Mouse (Mus musculus): ENCODE results near the gene St5. TPM values are rescaled to one million over a fixed set of nuclear protein-coding genes. Genes with fewer than 3 reads are reported as not detected.

The St5 gene
- polyA plus RNA-seq, 1 experiment from 2014 or later = 66.9 TPM

DNA sequence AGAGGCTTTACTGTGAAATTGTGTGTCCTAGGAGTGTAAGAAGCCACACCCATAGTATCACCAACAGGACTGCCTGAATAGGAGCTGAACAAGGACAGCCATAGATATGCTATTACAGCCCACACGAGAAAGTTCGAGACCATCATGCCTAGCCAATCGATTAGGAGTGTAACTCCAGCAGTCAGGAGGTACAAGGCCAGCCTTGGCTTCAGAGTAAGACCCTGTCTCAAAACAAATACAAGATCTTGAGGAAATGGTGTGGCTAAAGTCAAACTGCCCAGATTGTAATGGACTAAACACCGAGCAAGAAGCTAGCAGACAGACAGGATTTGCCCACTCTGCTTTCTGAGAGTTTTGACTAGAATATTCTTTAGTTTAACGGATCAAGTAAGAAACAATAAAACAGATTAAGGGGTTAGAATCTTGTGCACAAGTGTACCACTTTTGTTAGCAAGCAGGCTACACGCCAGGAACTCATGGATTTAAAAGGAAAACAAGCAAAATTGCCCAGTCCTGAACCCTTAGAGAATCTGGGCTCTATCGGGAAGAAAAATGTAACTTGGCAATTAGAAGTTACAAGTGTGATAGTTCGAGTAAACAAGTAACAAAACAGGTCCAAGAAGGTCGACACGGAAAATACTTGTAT is 185.2 kb downstream of the St5 start:
- peaks cover 22% of the 10 kb centered on the region for H3K4me1 ChIP-seq (ENCODE audit: control insufficient read depth, insufficient read depth, low read length)
- H3K4me2 ChIP-seq (ENCODE audit: low read depth, low read length) = peak overlapping the region; percentile 67
- peak overlapping the region; percentile 97 for H3K27ac ChIP-seq (ENCODE audit: low read length)
- peak; percentile 18 for ATAC-seq
- no peaks in the 10 kb centered on the region for H3K9me3 ChIP-seq (ENCODE audit: control insufficient read depth, low read length)
- H3K36me3 ChIP-seq (ENCODE audit: control insufficient read depth, insufficient read depth, low read length) = peaks cover 8% of the 10 kb centered on the region
- H3K4me3 ChIP-seq (ENCODE audit: low read length) = peak overlapping the region; percentile 96
- H3K9ac ChIP-seq (ENCODE audit: low read depth, low read length) = peak overlapping the region; percentile 69
- H3K27me3 ChIP-seq (replicated peaks; ENCODE audit: control insufficient read depth, insufficient read depth, low read length) = no peaks in the 10 kb centered on the region
- WGBS = 11% methylated on average over 10 of the region's 10 CpGs

GRCm38 (mm10) chr7:109516500-109516899 is 186.9 kb downstream of the St5 start:
- Histone ChIP-seq H3K9ac (ENCODE audit: low read depth, low read length) (no peak overlapping the region), H3K36me3 (ENCODE audit: control insufficient read depth, insufficient read depth, low read length) (peaks cover 3% of the 10 kb centered on the region; the same call in 1 of the 2 replicates), H3K27me3 (replicated peaks; ENCODE audit: control insufficient read depth, insufficient read depth, low read length) (no peaks in the 10 kb centered on the region), H3K9me3 (ENCODE audit: control insufficient read depth, low read length) (no peaks in the 10 kb centered on the region), H3K4me3 (ENCODE audit: low read length) (no peak overlapping the region), H3K4me2 (ENCODE audit: low read depth, low read length) (no peak overlapping the region), H3K27ac (ENCODE audit: low read length) (no peak overlapping the region), H3K4me1 (ENCODE audit: control insufficient read depth, insufficient read depth, low read length) (peaks cover 19% of the 10 kb centered on the region)
- WGBS = 82% methylated on average over 3 of the region's 3 CpGs
- ATAC-seq = no peak

- 86% methylated on average over 3 of the region's 3 CpGs for WGBS
- Histone ChIP-seq H3K27me3 (replicated peaks; ENCODE audit: control insufficient read depth, insufficient read depth, low read length) (no peaks in the 10 kb centered on the region), H3K36me3 (ENCODE audit: control insufficient read depth, insufficient read depth, low read length) (no peaks in the 10 kb centered on the region)
These were observed 191.6 kb downstream of the St5 start for GRCm38 (mm10) chr7:109511838-109512237.

DNA sequence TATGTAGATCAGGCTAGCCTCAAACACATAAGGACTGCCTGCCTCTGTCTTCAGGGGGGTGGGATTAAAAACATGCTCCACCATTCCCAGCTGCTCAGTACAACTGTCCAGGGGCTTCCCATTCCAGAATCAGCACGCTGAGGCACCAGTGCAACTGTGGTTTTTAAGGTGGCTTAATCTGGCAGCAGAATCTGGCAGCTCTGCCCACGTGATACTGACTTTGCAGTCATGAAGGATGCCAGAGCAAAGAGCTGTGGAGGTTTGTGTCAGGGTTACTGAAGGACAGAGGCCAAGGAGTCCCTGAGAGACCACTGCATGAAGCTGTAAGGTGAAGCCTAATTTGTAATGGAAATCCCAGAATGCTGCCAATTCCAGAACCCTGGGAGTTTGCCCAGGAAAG is 192.6 kb downstream of the St5 start:
- H3K9me3 ChIP-seq (ENCODE audit: control insufficient read depth, low read length) = no peaks in the 10 kb centered on the region
- no peak for ATAC-seq
- no peak overlapping the region for H3K4me3 ChIP-seq (ENCODE audit: low read length)
- H3K27ac ChIP-seq (ENCODE audit: low read length) = no peak overlapping the region
- no peak overlapping the region for H3K9ac ChIP-seq (ENCODE audit: low read depth, low read length)
- H3K36me3 ChIP-seq (ENCODE audit: control insufficient read depth, insufficient read depth, low read length) = no peaks in the 10 kb centered on the region
- H3K27me3 ChIP-seq (replicated peaks; ENCODE audit: control insufficient read depth, insufficient read depth, low read length) = no peaks in the 10 kb centered on the region
- 72% methylated on average over 2 of the region's 2 CpGs for WGBS
- H3K4me2 ChIP-seq (ENCODE audit: low read depth, low read length) = no peak overlapping the region
- peaks cover 3% of the 10 kb centered on the region for H3K4me1 ChIP-seq (ENCODE audit: control insufficient read depth, insufficient read depth, low read length)

More at GRCm38 (mm10) chr7:109511838-109512237, 191.6 kb downstream of the St5 start:
- H3K9me3 ChIP-seq (ENCODE audit: control insufficient read depth, low read length) = no peaks in the 10 kb centered on the region
- no peak overlapping the region for H3K4me3 ChIP-seq (ENCODE audit: low read length)
- H3K4me2 ChIP-seq (ENCODE audit: low read depth, low read length) = no peak overlapping the region
- H3K4me1 ChIP-seq (ENCODE audit: control insufficient read depth, insufficient read depth, low read length) = peaks cover 3% of the 10 kb centered on the region
- no peak overlapping the region for H3K27ac ChIP-seq (ENCODE audit: low read length)
- H3K9ac ChIP-seq (ENCODE audit: low read depth, low read length) = no peak overlapping the region
- ATAC-seq = no peak

GRCm38 (mm10) chr7:109508034-109508433 is 195.4 kb downstream of the St5 start, which contains the start of gene Trim66:
Gene Trim66 (minus strand): TSS chr7:109508134.
- Histone ChIP-seq H3K9me3 (ENCODE audit: control insufficient read depth, low read length) (no peaks in the 10 kb centered on the region), H3K27ac (ENCODE audit: low read length) (no peak within 1 kb of the TSS), H3K4me1 (ENCODE audit: control insufficient read depth, insufficient read depth, low read length) (peaks cover 3% of the 10 kb centered on the region), H3K27me3 (replicated peaks; ENCODE audit: control insufficient read depth, insufficient read depth, low read length) (no peaks in the 10 kb centered on the region), H3K4me3 (ENCODE audit: low read length) (no peak within 1 kb of the TSS), H3K9ac (ENCODE audit: low read depth, low read length) (no peak within 1 kb of the TSS), H3K36me3 (ENCODE audit: control insufficient read depth, insufficient read depth, low read length) (no peaks in the 10 kb centered on the region), H3K4me2 (ENCODE audit: low read depth, low read length) (no peak within 1 kb of the TSS)
- ATAC-seq = no peak
- WGBS = 87% methylated on average over 4 of the region's 4 CpGs

DNA sequence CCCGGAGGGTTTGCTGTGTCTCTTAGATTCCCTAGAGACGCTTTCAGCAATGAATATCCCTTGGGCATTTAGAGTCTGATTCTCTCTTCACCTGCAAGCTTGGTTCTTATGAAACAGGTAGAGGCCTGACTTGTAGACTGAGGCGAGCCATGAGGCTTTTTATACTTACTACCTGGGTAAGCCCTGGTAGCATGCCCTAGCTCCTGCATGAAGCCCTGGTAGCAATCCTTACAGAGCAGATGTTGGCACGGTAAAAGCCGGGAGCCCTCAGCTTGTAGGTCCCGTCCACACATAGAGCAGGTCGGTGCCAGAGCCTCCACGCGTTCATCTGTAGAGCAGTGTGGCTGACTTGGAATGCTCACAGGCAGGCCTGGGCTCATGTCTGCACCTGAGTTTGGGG is 195.8 kb downstream of the St5 start:
- 50% methylated on average over 9 of the region's 9 CpGs for WGBS
- Histone ChIP-seq H3K27me3 (replicated peaks; ENCODE audit: control insufficient read depth, insufficient read depth, low read length) (no peaks in the 10 kb centered on the region), H3K9ac (ENCODE audit: low read depth, low read length) (no peak overlapping the region), H3K36me3 (ENCODE audit: control insufficient read depth, insufficient read depth, low read length) (no peaks in the 10 kb centered on the region), H3K4me2 (ENCODE audit: low read depth, low read length) (no peak overlapping the region), H3K9me3 (ENCODE audit: control insufficient read depth, low read length) (no peaks in the 10 kb centered on the region), H3K27ac (ENCODE audit: low read length) (no peak overlapping the region), H3K4me3 (ENCODE audit: low read length) (no peak overlapping the region), H3K4me1 (ENCODE audit: control insufficient read depth, insufficient read depth, low read length) (peaks cover 3% of the 10 kb centered on the region)
- ATAC-seq = no peak

DNA sequence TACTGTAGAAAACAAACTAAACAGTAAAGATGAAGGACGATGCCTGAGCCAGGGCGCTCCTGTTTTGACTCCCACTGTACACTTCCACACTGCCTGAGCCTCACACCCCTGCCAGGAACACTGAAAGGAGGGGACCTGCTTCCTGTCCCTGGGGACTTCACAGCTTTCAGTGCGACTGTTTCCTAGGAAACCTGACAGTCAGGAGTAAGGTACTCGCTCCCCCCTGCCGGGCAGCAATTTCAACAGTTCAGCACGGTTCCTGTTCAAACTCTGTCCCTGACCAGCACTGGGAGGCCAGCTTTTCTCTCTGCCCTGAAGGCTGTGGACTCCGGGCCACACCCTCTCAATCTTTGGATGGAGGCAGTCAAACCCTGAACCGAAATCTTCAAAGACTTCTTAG is 196.3 kb downstream of the St5 start:
- 12% methylated on average over 8 of the region's 8 CpGs for WGBS
- peaks cover 3% of the 10 kb centered on the region for H3K4me1 ChIP-seq (ENCODE audit: control insufficient read depth, insufficient read depth, low read length)
- no peak overlapping the region for H3K9ac ChIP-seq (ENCODE audit: low read depth, low read length)
- no peak overlapping the region for H3K27ac ChIP-seq (ENCODE audit: low read length)
- H3K9me3 ChIP-seq (ENCODE audit: control insufficient read depth, low read length) = no peaks in the 10 kb centered on the region
- H3K4me3 ChIP-seq (ENCODE audit: low read length) = no peak overlapping the region
- no peak for ATAC-seq
- H3K36me3 ChIP-seq (ENCODE audit: control insufficient read depth, insufficient read depth, low read length) = no peaks in the 10 kb centered on the region
- H3K4me2 ChIP-seq (ENCODE audit: low read depth, low read length) = no peak overlapping the region
- no peaks in the 10 kb centered on the region for H3K27me3 ChIP-seq (replicated peaks; ENCODE audit: control insufficient read depth, insufficient read depth, low read length)

DNA sequence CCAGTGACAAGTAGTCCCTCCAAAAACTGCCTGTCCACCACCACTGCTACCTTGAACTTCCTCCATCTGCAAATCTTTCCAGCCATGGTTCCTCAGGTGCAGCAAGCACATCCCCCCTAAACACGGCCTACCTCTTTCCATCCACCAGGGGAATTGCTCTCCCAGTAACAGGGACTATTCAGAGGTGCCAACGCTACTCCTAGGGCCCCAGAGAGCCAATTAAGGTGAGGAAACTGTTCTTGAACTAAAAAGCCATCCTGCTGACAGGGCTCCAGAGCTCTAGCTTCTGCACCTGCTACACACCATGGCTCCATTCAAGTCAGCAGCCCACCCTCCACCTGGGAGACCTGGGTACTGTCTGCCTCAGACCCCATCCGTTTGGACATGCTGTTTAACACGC is 205.9 kb downstream of the St5 start:
- Histone ChIP-seq H3K4me1 (ENCODE audit: control insufficient read depth, insufficient read depth, low read length) (peaks cover 5% of the 10 kb centered on the region; the same call in 1 of the 2 replicates), H3K36me3 (ENCODE audit: control insufficient read depth, insufficient read depth, low read length) (no peaks in the 10 kb centered on the region), H3K27me3 (replicated peaks; ENCODE audit: control insufficient read depth, insufficient read depth, low read length) (no peaks in the 10 kb centered on the region; the same call in 1 of the 2 replicates), H3K4me2 (ENCODE audit: low read depth, low read length) (no peak overlapping the region), H3K4me3 (ENCODE audit: low read length) (no peak overlapping the region), H3K27ac (ENCODE audit: low read length) (no peak overlapping the region), H3K9ac (ENCODE audit: low read depth, low read length) (no peak overlapping the region), H3K9me3 (ENCODE audit: control insufficient read depth, low read length) (no peaks in the 10 kb centered on the region)
- no peak for ATAC-seq
- WGBS = 54% methylated on average over 4 of the region's 4 CpGs

DNA sequence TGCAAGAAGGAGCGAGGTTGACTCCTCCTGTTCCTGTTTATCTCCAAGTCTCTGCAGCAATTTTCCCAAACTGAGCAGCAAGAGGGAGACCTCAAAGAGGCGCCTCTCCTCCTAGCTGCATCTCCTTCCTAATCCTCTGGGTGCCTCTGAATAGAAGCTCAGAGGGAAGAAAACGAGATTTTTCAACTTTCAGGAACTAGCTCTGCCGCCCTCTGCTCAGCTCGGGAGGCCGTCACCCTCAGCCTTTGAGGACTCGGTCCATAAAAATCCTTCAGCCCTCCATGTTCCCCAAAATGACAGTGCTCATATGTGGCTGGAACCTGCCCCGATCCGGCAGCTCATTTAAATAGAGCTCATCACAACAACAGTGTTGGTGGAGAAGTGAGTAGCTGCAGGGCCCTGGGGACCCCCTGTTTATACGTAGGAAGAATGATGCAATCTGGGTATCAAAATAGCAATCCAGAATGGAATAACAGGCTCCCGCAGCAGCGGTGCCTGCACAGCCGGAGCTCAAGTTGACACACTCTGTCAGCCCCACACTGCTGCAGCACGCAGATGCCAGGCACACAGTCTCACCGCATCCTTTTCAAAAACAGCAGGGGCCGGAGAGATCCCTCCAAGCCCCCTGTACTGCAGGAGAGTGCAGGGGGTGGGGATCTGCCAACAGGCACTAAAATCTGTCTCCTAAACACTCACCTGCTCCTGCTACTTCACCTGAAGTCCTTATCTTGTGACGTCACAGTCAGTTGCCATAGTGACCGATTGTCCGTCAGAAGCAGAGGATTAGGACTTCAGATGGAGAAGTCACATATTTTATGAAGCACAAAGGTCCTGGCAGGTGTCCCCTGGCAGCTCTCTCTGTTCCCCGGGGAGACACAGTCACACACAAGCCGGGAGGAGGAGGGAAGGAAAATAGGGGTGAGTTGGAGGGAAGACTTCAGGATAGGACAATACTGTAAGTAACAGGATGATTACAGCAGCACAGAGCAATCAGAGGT is 209.8 kb downstream of the St5 start:
- no peaks in the 10 kb centered on the region; the same call in 1 of the 2 replicates for H3K27me3 ChIP-seq (replicated peaks; ENCODE audit: control insufficient read depth, insufficient read depth, low read length)
- H3K9me3 ChIP-seq (ENCODE audit: control insufficient read depth, low read length) = no peaks in the 10 kb centered on the region
- H3K4me2 ChIP-seq (ENCODE audit: low read depth, low read length) = no peak overlapping the region
- peaks cover 5% of the 10 kb centered on the region; the same call in 1 of the 2 replicates for H3K4me1 ChIP-seq (ENCODE audit: control insufficient read depth, insufficient read depth, low read length)
- H3K4me3 ChIP-seq (ENCODE audit: low read length) = no peak overlapping the region
- no peak overlapping the region for H3K9ac ChIP-seq (ENCODE audit: low read depth, low read length)
- no peak overlapping the region for H3K27ac ChIP-seq (ENCODE audit: low read length)
- H3K36me3 ChIP-seq (ENCODE audit: control insufficient read depth, insufficient read depth, low read length) = no peaks in the 10 kb centered on the region
- ATAC-seq = no peak
- 19% methylated on average over 21 of the region's 21 CpGs for WGBS
